Mouse (Mus musculus): Measurements from ENCODE around the gene Zfp57.

GRCm38 (mm10) chr17:37027486-37027885 lies 26.5 kb downstream of the Zfp57 start:
- TF ChIP-seq CTCF (IDR thresholded peaks at IDR 0.05; ENCODE audit: low read depth, low read length) (no peak), POLR2A (IDR thresholded peaks at IDR 0.05; ENCODE audit: borderline replicate concordance, low read depth, low read length) (no peak)
